Mouse (Mus musculus) cerebellum, postnatal 14 days (tissue): ENCODE results near the gene Txndc8.

ENCODE experiments used
- DNase-seq, 2 experiments: peaks; one replicate each; pipeline ENCODE4 v3.0.0; 2021; ENCODE audit warnings: mixed read lengths in 2 of 2

Gene Txndc8

DNA sequence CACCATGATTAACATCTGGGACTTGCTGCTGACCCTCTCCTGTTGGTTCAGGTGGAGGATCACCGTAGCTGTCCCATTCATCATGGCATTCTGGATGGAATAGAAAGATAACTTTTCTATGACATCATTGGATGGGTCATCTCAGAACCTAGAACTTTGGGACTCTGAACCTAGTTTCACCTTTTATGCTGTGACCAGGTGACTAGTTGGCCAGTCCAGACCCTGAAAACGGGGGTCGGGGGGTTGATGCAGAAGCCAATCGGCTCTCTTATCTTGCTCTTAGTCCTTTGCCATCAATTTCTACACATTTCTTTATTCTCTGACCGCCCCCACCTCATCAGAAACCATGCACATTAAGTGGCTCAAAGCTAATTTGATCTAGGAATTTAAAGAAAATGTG is at the start of gene Txndc8:
Gene Txndc8, minus strand, starts transcription at position 101 of the 400 bp plus-strand sequence.
- DNase-seq = no peak

DNA sequence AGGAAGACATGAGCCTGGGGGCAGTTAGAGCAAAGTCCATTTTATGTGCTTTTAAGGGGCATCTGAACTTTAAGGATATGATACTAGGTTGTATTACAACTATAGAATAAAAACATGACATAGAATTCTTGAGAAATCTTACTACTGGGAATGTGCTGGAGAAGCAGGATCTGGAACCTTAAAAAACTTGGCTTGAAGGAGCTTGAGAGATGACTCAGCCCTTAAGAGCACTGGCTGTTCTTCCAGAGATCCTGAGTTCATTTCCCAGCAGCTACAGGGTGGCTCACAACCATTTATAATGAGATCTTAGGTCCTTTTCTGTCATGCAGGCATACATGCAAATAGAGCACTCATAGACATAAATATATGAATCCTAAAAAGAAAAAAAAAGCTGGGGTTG is 46.7 kb upstream of the Txndc8 start:
- no peak for DNase-seq

DNA sequence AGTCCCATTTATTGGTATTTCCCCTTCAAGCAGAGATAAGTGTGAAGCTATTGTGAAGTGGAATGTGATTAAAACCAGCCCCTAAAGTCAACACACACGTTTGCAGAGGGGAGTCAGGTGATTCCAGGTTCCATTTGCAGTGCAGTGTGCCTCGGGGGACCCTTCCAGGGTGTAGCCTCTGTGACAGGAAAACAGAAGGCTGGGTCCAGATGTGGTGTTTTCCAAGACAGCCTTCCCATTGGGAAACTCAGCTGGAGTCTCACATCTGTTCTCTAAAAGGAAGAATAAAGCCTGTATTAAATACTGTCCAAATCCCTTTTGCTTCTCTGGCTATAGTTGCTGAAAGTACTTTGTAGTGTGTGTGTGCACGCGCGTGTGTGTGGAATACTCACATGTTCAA is 45.5 kb upstream of the Txndc8 start:
- DNase-seq = no peak

DNA sequence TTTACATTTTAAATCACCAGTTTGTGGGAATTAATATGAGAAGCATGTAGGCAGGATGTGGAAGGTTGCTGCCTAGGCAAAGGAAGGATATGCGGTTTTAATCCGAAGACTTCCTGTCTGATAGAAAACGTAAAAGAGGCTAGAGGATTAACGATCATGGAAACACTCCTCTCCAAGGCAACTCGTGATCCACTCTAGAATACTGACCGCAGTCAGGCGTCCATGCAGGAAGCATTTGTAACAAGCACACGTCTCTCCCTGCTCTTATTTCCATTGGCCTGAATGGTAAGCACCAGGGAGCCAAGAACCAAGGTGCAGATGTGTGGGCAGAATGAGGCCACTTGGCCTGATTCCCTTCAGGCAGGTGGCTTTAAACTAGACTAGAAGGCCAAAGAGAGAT is 41.8 kb upstream of the Txndc8 start:
- DNase-seq = no peak

DNA sequence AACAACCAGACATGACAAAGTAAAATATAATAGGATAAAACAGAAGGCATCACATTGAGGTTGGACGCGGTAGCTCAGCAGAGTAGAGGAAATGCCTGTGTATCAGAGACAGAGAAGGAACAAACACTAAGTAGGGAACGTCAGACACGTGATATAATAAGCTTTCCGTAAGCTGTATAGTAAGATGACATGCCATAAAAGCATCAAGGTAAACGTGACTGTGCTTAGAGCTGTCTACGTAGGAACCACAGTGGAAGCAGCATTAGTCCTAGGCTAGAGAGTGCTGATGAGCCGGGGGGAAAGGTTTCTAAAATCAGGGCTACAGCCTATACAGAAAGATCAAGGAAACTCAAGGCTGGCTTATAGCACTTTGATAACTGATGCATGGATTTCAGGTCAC is 41.4 kb upstream of the Txndc8 start:
- DNase-seq = no peak

DNA sequence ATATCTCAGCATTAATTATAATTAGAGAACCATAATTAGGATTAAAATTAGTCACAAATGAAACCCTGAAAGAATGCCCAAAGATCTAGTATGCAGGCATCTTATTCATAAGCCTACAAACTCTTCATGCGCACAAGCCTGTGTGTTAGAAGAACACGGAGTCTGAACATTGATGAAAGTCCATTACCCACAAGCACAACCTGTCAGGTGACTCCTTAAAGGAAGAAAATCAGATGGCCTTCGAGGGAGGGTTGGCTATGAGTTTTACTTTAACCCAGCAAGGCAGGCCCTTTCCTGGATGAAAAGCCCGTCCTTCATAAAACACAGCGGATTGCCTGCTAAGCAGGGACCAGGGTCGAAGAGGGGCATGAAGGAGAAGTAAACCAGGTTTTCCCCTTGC is 35.9 kb upstream of the Txndc8 start:
- no peak for DNase-seq

DNA sequence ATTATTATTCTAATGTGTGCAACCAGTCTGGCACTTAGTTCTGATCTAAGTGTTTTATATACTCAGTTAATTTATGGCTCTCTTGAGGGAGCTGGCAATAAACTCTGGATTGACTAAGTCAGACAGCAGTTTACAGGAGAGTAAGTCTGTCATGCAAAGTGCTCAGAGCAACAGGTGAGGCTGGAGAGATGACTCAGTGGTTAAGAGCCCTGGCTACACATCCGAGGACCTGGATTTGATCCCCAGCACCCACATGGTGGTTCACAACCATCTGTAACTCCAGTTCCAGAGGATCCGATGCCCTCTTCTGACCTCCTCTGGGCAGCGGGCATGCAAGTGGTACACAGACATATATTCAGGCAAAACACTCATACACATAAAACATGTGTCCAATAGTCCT is 35.4 kb upstream of the Txndc8 start:
- DNase-seq = no peak

DNA sequence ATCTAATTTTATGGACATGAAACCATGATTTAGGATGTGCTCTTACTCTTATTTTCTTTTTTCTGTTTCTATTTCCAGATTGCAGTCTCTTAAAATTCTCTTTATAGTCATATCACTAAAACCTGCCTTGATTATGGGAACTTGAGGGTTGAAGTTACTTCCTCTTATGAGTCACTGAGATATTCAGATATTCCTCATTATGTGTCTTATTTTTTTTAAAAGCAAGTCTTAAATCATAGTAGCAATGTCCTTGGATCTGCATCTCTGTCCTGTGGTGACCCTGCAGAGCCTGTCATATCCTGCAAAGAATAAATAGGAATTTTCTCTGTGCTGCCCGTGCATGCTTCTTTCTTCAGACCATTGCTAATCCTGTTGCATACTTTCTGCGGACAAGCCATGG is 31.2 kb upstream of the Txndc8 start:
- no peak for DNase-seq

DNA sequence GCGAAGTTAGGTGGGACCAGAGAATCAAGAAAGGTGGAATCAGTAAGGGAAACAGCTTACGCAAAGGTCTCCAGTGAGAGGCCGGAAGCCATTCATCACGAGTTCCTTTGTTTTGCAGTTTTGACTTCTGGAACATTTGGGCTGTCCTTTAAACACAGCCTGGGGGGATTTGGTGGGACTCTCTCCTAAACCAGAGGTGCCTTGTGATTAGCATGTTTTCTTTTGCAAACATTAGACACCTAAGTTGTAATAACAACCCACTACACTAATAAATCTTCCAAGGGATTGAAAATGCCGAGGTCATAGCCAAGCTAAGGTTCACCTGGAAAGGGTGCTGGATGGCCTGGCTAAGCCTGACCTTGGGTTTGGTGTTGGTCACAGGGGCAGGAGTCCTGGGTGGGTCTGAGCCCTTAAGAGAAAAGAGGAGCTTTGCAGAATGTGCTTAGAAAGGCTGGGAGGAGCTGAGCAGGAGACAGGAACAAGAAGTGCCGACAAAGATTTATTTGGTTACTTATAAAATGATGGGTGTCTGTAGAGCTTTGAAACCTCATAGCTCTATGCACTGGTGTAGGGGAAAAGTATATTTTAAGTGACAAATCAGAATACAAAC is 28.3 kb upstream of the Txndc8 start:
- DNase-seq = no peak

DNA sequence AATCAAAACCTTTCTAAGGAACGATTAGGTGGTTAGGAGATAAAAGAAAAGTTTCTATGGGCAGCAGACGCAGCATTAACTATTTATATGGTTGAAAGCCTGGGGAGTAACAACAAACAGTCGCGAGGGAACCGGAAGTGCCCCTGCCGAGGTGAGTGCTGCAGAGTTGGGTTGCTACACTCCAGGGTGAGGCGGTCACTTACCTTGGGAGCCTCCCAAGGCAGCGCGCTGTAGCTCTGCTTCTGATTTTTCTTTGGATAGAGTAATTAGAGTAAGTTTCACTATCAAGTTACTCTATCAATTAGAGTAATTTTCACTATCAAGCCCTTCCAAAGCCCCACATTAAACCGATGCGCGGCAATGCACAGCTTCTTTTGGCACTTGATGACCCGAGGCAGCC is 25.7 kb upstream of the Txndc8 start:
- DNase-seq = no peak

DNA sequence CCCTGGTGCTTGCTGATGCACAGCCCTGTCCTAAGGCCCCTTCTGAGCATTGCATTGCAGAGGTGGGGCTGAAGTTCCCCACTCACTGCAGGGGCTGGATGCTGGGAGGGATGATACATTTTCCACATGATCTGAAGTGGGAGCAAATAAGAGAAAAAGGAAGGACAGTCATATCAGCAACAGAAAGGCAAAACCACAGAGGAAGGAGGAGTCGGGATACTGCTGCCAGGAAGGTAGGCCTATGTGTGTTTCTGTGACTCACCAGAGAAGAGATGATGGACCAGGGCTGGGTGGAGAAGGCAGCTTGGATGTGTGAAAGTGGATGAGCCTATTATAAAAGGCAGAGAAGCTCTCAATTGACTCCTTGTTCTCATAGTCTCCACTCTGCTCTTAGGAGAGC is 23.8 kb upstream of the Txndc8 start:
- no peak for DNase-seq

DNA sequence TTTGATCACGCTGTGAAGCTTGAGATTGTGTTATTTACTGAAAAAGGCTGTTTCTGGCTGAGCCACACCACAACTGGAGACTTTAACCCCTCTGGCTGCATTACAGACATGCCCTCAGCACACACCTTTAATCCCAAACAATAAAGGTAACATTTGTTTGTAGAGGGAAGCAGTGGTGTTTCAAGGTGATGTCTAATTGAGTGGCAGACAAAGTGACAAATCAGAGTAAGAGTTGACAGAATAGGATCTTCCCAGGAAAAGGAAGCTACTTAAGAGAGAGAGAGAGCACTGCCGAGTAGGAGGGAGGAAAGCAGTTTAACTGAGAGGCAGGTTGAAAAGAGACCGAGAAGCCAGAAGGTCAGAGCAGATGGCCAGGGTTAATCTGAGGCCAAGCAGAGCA is 5.4 kb downstream of the Txndc8 start:
- peak in 1 of 2 experiments; percentile 19 for DNase-seq

DNA sequence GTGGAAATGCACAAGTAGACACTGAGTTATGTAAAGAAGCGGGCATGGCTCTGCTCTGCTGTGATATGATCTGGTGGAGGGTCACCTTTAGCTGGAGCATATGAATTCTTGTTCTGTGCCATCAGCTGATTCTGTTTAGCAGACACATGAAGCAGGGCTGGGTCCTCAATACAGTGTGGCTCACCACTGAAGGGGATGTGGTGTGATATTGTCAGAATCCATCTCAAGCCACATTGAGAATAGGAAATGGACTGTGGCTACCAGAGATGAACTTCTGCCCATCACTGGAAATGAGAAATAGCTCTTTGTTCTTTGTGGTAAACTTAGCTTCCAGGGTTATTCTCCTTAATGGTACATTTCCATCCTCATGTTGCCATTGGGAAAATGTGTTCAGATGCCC is 17.5 kb downstream of the Txndc8 start:
- DNase-seq = no peak

DNA sequence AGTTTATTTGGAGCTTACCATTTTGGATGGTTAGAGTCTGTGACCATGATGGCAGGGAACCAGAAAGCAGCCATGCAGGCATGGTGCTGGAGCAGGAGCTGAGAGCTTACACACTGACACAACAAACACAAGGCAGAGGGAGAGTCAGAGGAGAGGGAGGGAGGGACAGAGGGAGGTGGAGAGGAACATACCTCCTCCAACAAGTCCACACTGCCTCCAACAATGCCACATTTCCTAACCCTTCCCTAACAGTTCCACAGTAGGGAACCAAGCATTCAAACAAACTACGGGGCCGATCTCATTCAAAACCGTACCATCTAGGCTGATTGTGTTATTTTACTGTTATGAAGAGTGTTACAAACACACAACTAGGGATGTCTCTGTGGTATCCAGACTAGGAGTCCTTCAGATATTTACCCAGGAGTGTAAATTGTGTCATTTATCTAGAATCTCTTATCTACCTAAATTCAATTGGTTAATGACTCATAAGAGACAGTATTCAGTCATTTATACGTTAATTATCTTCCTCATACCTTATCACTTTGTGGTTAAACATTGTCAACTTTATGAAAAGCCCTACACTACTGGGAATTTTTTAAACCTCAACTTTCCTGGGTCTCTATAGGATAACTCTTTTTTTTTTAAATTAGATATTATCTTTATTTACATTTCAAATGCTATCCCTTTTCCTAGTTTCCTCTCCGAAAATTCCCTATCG is 34.4 kb downstream of the Txndc8 start:
- no peak for DNase-seq

DNA sequence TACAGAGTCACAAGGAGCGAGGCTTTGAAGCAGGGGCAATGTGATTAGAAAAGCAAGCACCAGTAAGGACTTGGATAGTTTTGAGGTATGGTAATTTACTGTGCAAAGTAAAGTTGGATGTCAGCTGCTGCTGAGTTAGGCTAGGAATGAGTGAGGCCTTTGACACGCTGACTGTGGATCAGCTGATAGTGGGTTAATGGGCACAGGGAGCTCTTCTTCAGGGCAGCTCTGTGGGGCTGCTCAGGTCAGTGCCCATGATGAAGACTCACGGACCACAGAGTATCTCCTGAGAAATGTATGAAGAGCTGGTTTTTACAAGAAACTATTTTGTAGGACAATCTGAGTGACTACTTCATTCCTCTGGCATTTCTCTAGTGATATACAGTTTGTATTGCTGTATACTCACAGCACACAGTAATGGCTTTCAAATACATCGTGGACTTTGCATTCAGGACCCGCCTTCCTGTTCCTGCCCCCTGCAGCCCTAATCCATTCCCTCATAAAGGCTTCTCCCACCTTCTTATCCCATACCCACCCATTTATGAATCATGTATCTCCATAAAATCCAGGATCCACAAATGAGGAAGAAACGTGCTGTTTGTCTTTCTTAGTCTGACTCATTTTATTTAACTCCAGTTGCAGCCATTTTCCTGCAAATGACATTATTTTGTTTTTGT is 35.2 kb downstream of the Txndc8 start:
- no peak for DNase-seq

DNA sequence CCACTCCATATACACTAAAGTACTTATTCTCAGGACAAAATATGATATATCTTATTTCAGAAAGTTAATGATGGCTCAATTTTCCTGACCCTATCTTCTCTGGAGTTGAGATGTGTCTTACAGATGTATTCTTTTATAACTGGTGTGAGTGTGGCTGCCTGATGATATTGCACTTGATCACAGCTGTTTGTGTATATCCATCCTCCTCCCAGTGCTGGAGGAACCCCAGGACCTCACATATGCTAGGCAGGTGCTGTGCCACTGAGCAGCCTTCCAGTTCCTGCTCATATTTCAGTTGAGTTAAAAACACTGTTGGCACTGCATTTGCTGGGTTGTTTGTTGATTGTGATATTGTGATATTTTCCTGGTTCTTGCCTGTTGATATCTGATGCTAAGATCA is 38.6 kb downstream of the Txndc8 start:
- no peak for DNase-seq

DNA sequence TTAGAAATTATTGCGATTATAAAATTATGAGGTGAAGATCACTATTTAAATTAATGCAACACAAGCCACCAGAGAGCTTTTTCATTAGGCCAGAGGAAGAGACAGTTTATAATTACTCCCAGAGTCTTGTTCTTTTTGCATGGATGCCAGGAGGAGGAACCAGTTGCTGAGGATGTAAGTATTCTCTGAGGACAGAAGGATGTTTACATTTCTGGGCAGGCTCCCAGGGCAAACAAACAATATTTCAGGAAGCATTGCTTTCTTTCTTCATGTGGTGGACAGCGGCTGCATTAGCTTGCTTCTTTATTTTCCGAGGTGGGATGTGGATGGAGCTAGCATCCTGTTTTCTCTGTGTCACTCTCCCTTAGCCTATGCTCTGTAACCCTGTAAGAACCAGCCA is 41.7 kb downstream of the Txndc8 start:
- DNase-seq = no peak

DNA sequence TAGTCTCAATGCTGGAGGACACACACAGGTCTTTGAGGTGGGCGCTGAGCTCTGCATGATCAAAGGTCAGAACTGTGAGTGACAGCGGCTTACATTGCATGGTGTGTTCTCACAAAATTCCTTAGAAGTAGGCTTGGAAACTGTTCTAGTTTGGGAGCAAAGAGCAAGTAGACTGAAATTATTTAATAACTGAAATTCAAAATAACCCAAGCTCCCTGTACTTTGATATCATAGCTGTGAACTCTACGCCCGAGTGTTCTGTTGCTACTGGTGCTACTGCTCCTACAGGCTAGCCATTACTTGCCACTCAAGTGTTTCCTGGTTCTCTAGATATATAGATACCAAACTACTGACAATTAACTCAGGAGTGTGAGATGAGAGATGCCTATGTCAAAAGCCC is 43.4 kb downstream of the Txndc8 start:
- DNase-seq = no peak

DNA sequence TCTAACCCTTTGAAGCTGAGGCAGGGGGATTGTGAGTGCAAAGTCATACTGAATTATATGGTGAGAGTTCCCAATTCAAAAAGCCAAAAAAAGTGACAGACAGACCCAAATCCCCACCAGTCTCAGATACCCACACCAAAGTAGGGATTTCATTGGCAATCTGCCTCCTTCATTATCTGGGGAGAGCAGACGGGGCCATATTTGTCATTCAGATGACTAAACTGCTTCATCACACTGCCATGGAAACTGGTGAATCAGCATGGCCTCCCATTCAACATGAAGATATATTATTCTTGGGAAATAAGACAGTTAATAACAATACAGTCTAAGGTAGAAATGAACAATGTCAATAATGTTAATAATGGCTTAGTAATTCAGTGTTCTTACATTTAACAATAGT is 44.8 kb downstream of the Txndc8 start:
- no peak for DNase-seq

DNA sequence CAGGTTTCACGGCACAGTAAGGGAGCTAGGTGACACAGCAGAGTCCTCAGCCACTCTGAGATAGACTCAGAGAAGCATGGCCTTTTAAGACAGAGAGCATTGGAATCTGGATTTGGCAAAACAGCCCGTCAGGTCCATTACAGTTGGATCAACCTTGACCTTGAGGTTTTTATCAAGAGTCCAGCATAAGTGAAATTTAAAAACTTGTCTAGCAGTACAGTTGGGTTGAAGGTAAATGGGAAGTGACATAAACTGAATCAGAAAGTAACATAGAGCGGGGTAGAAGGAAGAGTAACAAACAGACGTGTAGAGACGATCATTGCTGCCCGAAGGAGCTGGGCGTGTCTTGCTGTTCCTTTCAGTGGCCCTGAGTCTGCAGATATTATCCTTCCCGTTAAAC is 49.9 kb downstream of the Txndc8 start:
- no peak for DNase-seq

DNA sequence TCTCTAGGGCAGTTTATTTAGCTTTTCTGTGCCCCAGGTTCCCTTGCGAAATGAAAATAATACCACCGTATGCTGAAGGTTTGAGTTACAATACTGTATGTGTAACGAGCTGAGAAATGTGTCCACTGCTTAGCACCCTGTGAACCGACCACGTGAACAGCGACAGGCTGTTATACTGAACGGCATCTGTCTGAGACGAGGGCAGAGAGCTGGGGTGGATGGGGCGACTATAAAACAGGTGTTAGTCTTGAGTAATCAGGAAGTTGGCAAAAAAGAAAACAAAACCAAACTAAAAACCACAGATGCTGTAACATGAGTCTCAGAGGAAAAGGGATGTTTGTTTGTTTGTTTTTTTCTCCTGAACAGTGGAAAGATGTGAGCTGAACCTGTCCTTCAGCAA is 50.8 kb downstream of the Txndc8 start:
- no peak for DNase-seq

DNA sequence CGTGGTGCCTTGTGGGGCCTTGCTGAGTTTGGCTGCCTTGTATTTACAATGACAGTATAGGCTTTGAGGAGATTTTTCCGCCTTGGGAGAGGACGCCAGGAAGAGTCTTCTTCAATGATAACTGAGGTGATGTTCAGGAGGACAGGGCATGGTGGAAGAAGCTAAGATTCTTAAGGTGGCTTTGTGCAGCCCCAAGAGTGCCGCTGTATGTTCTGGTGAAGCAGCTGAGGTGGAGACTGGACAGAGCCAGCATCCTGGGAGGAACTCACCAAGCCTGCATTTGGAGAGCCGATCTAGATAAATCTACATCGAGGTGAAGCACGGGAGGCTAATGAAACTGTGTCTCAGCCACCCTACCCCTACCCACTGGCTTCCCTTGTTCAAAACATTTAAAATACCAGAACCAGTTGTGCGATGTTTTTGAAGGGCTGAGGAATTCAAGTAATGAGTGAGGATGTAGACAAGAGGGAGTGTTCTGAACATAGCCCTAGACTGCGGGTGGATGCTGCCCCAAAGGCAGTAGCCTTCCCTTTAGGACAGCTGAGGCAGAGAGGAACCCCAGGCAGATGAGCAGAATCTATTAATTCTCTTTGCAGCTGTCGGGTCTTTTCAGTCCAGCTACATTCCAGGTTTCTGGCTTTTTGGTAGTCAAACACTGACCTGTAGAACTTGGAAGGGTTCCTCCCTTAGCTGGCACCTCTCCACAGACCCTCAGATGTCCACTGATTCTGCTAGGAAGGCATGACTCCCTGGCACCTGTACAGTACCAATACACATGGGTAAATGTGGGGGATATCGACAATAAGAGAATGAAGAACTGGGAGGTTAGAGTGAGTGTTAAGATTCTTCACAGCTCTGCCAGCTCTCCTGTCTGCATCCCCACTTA is 51.5 kb downstream of the Txndc8 start:
- peak; percentile 45 to 54 for DNase-seq
